Mouse (Mus musculus): Measurements from ENCODE around the gene Heg1.

Heg1 gene

DNA sequence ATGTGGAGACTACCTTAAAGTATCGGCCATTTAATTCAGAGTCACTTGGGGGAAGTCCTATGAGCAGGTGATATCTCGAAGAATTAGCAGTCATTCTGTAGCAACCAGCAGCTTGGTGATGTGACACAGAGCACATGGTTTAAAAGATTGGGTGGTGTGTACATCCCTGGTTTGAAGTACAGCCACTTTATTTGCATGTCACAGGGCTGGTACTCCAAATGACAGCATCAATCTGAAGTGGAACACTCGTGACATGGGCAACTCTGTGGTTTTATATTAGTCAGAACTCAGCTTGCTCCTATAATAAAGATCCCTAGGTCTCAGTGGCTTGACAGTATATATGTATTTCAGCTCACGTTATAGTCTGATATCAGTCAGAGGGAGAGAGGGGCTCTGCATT, 11.5 kb upstream of the Heg1 start:
- TF ChIP-seq NANOG (IDR thresholded peaks at IDR 0.05; ENCODE audit: borderline replicate concordance, low read length) = no peak
- no peak for TF ChIP-seq POU5F1 (IDR thresholded peaks at IDR 0.05; ENCODE audit: borderline replicate concordance, low read length)
- no peak for TF ChIP-seq CTCF (conservative IDR thresholded peaks at IDR 0.05; ENCODE audit: low read length)
- Histone ChIP-seq H3K4me1 (replicated peaks; ENCODE audit: low read depth, low read length) (peaks cover 15% of the 10 kb centered on the region), H3K9me3 (ENCODE audit: low read length) (0 out of 2 replicates have a peak, but pooled peaks cover 3% of the 10 kb centered on the region), H3K27me3 (ENCODE audit: insufficient read depth, low read length) (no peaks in the 10 kb centered on the region), H3K4me3 (replicated peaks; ENCODE audit: low read length) (no peak overlapping the region), H3K36me3 (ENCODE audit: insufficient read depth, low read length) (no peaks in the 10 kb centered on the region)

DNA sequence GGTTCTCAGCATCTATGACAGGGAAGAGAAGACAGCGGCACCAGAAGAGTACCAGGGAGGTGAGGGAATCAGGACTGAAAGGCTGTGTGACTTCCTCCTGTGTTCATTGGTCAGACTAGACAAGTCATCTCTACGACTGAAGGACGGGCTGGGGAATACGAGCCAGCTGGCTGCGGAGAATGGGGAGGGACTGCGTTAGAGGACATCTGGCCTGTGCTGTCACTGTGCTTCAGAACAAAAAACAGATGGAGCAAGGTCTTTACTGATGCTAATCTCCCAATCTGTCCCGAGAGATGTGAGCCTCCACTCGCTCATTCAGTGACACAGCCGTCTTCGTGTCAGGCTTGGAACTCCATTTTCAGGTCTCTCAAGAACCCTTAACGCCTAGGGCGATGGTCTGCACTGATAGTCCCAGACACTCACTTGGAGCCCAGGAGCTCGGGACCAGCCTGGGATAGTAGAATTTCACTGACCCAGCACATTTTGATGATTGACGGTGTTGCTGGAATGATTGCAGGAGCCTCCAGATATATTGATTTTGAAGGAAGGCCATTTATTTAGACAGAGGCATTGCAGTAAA, 10.6 kb upstream of the Heg1 start:
- peaks cover 24% of the 10 kb centered on the region for H3K4me1 ChIP-seq (replicated peaks; ENCODE audit: low read depth, low read length)
- no peaks in the 10 kb centered on the region for H3K27me3 ChIP-seq (ENCODE audit: insufficient read depth, low read length)
- TF ChIP-seq NANOG (IDR thresholded peaks at IDR 0.05; ENCODE audit: borderline replicate concordance, low read length) (no peak), CTCF (conservative IDR thresholded peaks at IDR 0.05; ENCODE audit: low read length) (no peak), POU5F1 (IDR thresholded peaks at IDR 0.05; ENCODE audit: borderline replicate concordance, low read length) (no peak)
- H3K9me3 ChIP-seq (ENCODE audit: low read length) = 0 out of 2 replicates have a peak, but pooled peaks cover 3% of the 10 kb centered on the region
- no peak overlapping the region for H3K4me3 ChIP-seq (replicated peaks; ENCODE audit: low read length)
- H3K36me3 ChIP-seq (ENCODE audit: insufficient read depth, low read length) = no peaks in the 10 kb centered on the region

DNA sequence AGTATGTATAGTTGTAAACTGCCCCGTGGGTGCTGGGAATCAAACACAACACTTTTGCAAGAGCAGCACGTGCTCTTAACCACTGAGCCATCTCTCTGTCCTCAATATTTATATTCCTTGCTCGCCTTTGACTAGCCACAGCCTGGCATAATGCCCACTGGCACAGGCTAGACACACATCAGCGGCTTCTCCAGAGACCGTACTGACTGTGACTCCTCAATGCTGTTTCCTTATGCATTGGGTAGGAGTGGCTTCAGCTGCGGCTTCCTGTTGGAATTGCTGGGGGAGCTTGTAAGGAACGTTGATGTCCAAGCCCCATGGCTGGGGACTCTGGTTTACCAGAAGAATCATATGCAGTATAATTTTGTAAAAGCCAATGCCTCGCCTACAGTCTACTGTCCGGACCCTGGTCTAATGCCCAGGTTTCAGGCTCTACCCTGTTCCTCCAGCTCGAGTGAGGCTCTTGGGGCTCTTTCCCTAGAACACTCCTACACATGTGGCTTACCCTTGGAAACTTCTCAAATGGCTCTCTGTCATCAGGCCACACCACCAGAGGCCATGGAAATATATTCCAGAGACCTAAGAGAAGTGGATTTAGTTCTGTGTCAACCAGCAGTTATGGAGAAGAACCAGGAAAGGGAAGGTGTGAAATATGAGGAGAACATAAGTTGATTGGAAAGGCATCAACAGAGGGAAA, 8.9 kb upstream of the Heg1 start:
- H3K4me1 ChIP-seq (replicated peaks; ENCODE audit: low read depth, low read length) = peaks cover 34% of the 10 kb centered on the region
- no peak overlapping the region for H3K4me3 ChIP-seq (replicated peaks; ENCODE audit: low read length)
- peaks cover 1% of the 10 kb centered on the region; the same call in 1 of the 2 replicates for H3K27me3 ChIP-seq (ENCODE audit: insufficient read depth, low read length)
- H3K9me3 ChIP-seq (ENCODE audit: low read length) = 0 out of 2 replicates have a peak, but pooled peaks cover 3% of the 10 kb centered on the region
- no peaks in the 10 kb centered on the region for H3K36me3 ChIP-seq (ENCODE audit: insufficient read depth, low read length)
- TF ChIP-seq POU5F1 (IDR thresholded peaks at IDR 0.05; ENCODE audit: borderline replicate concordance, low read length) (no peak), NANOG (IDR thresholded peaks at IDR 0.05; ENCODE audit: borderline replicate concordance, low read length) (no peak), CTCF (conservative IDR thresholded peaks at IDR 0.05; ENCODE audit: low read length) (no peak)

DNA sequence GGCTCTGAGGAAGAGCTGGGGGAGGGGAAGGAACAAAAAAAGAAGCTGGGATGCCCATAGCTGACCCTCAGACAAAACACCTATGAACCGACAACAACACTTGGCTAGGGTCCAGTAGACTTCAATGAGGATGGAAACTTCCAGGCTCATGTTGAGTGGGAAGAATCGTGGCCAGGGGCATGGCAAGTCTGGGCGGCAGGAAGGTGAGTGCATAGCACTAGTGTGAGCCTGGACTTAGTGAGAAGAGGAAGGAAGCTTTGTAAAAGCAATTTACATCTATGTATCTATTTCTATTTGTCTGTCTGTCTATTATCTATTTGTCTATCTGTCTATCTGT, 8.4 kb upstream of the Heg1 start:
- Histone ChIP-seq H3K4me1 (replicated peaks; ENCODE audit: low read depth, low read length) (peaks cover 39% of the 10 kb centered on the region), H3K9me3 (ENCODE audit: low read length) (0 out of 2 replicates have a peak, but pooled peaks cover 3% of the 10 kb centered on the region), H3K27me3 (ENCODE audit: insufficient read depth, low read length) (peaks cover 5% of the 10 kb centered on the region; the same call in 1 of the 2 replicates), H3K4me3 (replicated peaks; ENCODE audit: low read length) (no peak overlapping the region), H3K36me3 (ENCODE audit: insufficient read depth, low read length) (no peaks in the 10 kb centered on the region)
- TF ChIP-seq CTCF (conservative IDR thresholded peaks at IDR 0.05; ENCODE audit: low read length) (no peak), NANOG (IDR thresholded peaks at IDR 0.05; ENCODE audit: borderline replicate concordance, low read length) (no peak), POU5F1 (IDR thresholded peaks at IDR 0.05; ENCODE audit: borderline replicate concordance, low read length) (no peak)

DNA sequence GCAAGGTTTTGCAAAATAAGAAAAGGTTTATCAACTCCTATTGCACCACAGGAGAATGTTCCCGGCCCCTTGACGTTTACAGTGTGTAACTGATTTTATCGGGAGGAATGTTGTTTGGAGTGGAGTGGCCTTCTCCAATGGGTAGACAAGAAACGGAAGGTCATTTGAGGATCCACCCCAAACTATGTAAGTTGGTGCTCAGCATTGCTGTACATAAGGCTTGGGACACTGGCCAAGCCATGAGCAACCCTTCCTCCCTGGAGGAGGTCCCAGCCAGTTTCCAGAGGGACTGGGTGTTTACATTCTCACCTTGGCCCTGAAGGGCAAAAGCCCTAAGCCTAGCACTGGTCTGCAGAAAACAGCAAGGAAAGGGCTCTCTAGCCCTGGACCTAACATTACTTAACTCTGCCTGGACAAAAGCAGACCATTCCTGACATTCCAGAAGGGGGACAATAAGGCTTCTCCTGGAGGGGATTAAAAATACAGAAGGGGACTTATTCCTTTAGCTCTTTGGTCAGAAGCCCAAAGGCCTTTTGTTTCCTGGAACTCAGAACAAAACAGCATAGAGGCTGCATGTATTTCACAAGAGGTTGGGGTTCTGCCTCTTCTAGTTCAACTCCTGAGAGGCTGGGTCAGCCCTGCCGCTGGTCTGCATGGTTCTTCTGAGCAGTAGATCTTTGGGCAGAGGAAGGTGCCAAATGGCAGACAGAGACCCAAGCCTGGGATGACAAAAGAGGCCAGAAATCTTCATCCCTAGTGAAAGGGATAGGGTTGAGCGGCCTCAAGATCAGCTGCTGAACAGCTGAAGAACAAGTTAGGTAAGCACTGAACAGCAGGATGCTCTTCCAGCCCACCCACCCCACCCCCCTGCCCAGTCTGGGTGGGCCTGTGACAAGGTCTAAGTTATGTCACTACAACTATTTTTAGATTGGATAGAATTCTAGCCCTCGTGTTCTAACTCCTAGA, 7.5 kb upstream of the Heg1 start:
- Histone ChIP-seq H3K9me3 (ENCODE audit: low read length) (0 out of 2 replicates have a peak, but pooled peaks cover 3% of the 10 kb centered on the region), H3K27me3 (ENCODE audit: insufficient read depth, low read length) (peaks cover 9% of the 10 kb centered on the region; the same call in 1 of the 2 replicates), H3K4me1 (replicated peaks; ENCODE audit: low read depth, low read length) (peaks cover 47% of the 10 kb centered on the region), H3K36me3 (ENCODE audit: insufficient read depth, low read length) (no peaks in the 10 kb centered on the region), H3K4me3 (replicated peaks; ENCODE audit: low read length) (no peak overlapping the region)
- TF ChIP-seq NANOG (IDR thresholded peaks at IDR 0.05; ENCODE audit: borderline replicate concordance, low read length) (no peak), POU5F1 (IDR thresholded peaks at IDR 0.05; ENCODE audit: borderline replicate concordance, low read length) (no peak), CTCF (conservative IDR thresholded peaks at IDR 0.05; ENCODE audit: low read length) (no peak)

DNA sequence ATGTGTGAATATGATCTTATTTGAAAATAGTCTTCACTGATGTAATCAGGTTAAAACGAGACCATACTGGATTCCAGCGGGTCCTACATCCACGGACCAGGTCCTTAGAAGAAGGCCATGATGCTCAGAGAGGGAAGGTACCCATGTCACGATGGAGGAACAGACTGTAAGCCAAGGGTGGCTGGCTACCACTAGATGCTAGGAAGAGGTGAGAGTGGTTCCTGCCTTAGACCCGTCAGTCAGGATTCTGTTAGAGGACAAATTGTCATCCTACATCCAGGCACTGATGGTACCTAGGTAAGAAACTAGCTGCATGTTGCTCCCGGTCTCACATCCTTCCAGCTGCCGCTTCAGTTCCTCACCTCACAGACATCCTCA, 6.9 kb upstream of the Heg1 start:
- no peaks in the 10 kb centered on the region for H3K36me3 ChIP-seq (ENCODE audit: insufficient read depth, low read length)
- peaks cover 14% of the 10 kb centered on the region; the same call in 1 of the 2 replicates for H3K27me3 ChIP-seq (ENCODE audit: insufficient read depth, low read length)
- peaks cover 49% of the 10 kb centered on the region for H3K4me1 ChIP-seq (replicated peaks; ENCODE audit: low read depth, low read length)
- 0 out of 2 replicates have a peak, but pooled peaks cover 3% of the 10 kb centered on the region for H3K9me3 ChIP-seq (ENCODE audit: low read length)
- TF ChIP-seq POU5F1 (IDR thresholded peaks at IDR 0.05; ENCODE audit: borderline replicate concordance, low read length) (no peak), NANOG (IDR thresholded peaks at IDR 0.05; ENCODE audit: borderline replicate concordance, low read length) (no peak), CTCF (conservative IDR thresholded peaks at IDR 0.05; ENCODE audit: low read length) (no peak)
- H3K4me3 ChIP-seq (replicated peaks; ENCODE audit: low read length) = no peak overlapping the region

DNA sequence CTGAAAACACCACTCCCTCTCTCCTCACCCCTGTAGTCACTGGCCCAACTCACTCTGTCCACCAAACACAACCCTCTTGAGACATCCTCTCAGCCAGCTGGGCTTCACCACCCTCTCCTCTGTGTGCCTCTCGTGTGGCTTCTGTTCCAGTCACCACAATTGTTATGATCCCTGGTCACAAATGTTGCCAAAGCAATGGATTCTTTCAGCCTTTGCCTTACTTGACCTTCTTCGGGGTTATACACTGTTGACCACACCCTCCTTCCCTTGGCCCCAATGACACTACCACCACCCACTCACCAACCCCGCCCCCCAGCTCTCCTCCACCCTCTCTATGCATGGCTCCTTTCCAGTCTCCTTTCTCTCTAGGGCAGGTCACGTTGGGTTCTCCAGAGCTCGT, 6.3 kb upstream of the Heg1 start:
- no peak for TF ChIP-seq NANOG (IDR thresholded peaks at IDR 0.05; ENCODE audit: borderline replicate concordance, low read length)
- TF ChIP-seq CTCF (conservative IDR thresholded peaks at IDR 0.05; ENCODE audit: low read length) = no peak
- TF ChIP-seq POU5F1 (IDR thresholded peaks at IDR 0.05; ENCODE audit: borderline replicate concordance, low read length) = no peak
- 0 out of 2 replicates have a peak, but pooled peaks cover 3% of the 10 kb centered on the region for H3K9me3 ChIP-seq (ENCODE audit: low read length)

DNA sequence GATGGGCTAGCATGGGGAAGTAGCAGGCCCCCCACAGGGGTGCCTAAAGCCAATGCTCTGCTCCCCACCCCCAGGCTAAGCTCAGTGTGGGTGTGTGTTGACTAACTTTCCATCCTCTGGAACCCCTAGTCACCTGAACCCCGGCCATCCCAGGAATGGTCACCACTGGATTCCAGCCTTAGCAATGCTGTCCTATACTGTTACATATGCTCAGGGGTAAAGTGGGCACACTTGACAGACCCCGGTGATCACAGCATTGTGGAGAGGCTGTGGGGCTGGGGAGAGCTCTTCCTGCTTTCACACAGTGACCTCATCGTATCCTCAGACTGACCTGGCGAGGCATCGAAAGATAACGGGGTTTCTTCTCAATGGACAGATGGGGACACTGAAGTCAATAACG, 3.9 kb upstream of the Heg1 start:
- Histone ChIP-seq H3K4me1 (replicated peaks; ENCODE audit: low read depth, low read length) (peaks cover 61% of the 10 kb centered on the region), H3K27me3 (ENCODE audit: insufficient read depth, low read length) (peaks cover 40% of the 10 kb centered on the region), H3K36me3 (ENCODE audit: insufficient read depth, low read length) (no peaks in the 10 kb centered on the region), H3K4me3 (replicated peaks; ENCODE audit: low read length) (0 out of 2 replicates have a peak overlapping the region, but pooled peaks have one; percentile 8), H3K9me3 (ENCODE audit: low read length) (no peaks in the 10 kb centered on the region)
- TF ChIP-seq NANOG (IDR thresholded peaks at IDR 0.05; ENCODE audit: borderline replicate concordance, low read length) (no peak), CTCF (conservative IDR thresholded peaks at IDR 0.05; ENCODE audit: low read length) (no peak), POU5F1 (IDR thresholded peaks at IDR 0.05; ENCODE audit: borderline replicate concordance, low read length) (no peak)

More for the DNA sequence above, 6.3 kb upstream of the Heg1 start:
- H3K36me3 ChIP-seq (ENCODE audit: insufficient read depth, low read length) = no peaks in the 10 kb centered on the region
- peaks cover 49% of the 10 kb centered on the region for H3K4me1 ChIP-seq (replicated peaks; ENCODE audit: low read depth, low read length)
- H3K27me3 ChIP-seq (ENCODE audit: insufficient read depth, low read length) = peaks cover 20% of the 10 kb centered on the region
- H3K4me3 ChIP-seq (replicated peaks; ENCODE audit: low read length) = no peak overlapping the region

All from E14TG2a.4 (cell line).